Mouse (Mus musculus): ENCODE measurements at regions not wholly inside any gene's neighbourhood (a gene's known extent, or its start where the extent isn't known, plus 50 kb on each side); places are given as distances from the start of the nearest gene placed in this dataset.

DNA sequence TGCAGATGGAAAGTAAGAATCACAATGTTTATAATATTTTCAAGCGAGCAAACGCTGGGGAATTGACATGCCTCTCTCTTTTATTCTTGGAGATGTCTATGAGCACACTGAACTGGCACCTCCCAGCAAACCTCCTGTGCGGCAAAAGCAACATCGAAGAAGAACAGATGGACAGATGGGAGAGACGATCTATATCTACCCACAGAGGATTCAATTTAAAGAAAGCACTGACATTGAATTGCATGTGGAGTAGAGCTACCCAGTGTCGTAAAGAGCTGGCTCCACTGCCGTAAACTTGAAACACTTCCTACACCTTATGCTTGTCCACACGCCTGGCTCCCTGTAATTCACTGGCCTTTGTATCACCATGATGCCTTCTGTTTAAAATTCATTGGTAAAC, 182.0 kb upstream of the Hnrnpa3 start:
- H3K4me2 ChIP-seq (ENCODE audit: low read depth, low read length): no peak overlapping the region
- 0 out of 2 replicates have a peak, but pooled peaks cover 2% of the 10 kb centered on the region for H3K4me1 ChIP-seq (ENCODE audit: insufficient read depth, low read length)
- H3K9ac ChIP-seq (replicated peaks; ENCODE audit: low read length): no peak overlapping the region
- H3K27ac ChIP-seq: no peak overlapping the region
- TF ChIP-seq CTCF (IDR thresholded peaks at IDR 0.05; ENCODE audit: low read depth): no peak
- WGBS: 65% methylated on average over 8 of the region's 8 CpGs
- H3K27me3 ChIP-seq (ENCODE audit: insufficient read depth, low read length): no peaks in the 10 kb centered on the region
- ATAC-seq (no peak), DNase-seq (ENCODE audit: low spot score) (no peak)
- H3K4me3 ChIP-seq (ENCODE audit: low read length): no peak overlapping the region
- H3K9me3 ChIP-seq (ENCODE audit: low read length): no peaks in the 10 kb centered on the region
- no peaks in the 10 kb centered on the region for H3K36me3 ChIP-seq (ENCODE audit: insufficient read depth, low read length)

DNA sequence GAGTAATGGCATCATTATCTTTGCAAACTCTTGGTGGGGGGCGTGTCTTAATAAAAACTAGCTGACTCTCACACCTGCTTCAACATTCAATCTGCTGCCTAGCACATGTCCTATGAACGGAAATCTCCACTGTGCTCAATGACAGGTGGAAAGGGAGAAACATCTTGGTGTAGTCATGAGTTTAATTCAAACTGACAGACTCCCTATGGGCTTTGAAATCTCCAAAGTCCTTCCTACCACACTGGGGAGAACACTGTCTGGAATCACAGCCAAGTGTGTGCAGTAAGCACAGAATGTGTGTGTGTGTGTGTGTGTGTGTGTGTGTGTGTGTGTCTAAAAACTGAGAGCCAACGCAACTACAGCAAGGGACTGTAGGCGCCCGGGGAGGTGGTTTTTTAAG, 179.5 kb upstream of the Hnrnpa3 start:
- peak; percentile 54 for DNase-seq (ENCODE audit: low spot score)
- H3K4me1 ChIP-seq (ENCODE audit: insufficient read depth, low read length): 0 out of 2 replicates have a peak, but pooled peaks cover 2% of the 10 kb centered on the region
- WGBS: 67% methylated on average over 5 of the region's 5 CpGs
- H3K9me3 ChIP-seq (ENCODE audit: low read length): no peaks in the 10 kb centered on the region
- no peak overlapping the region for H3K4me3 ChIP-seq (ENCODE audit: low read length)
- no peaks in the 10 kb centered on the region for H3K27me3 ChIP-seq (ENCODE audit: insufficient read depth, low read length)
- H3K9ac ChIP-seq (replicated peaks; ENCODE audit: low read length): no peak overlapping the region
- H3K36me3 ChIP-seq (ENCODE audit: insufficient read depth, low read length): no peaks in the 10 kb centered on the region
- peak; percentile 29; the same call in 1 of the 2 replicates for ATAC-seq
- no peak for TF ChIP-seq CTCF (IDR thresholded peaks at IDR 0.05; ENCODE audit: low read depth)
- H3K4me2 ChIP-seq (ENCODE audit: low read depth, low read length): no peak overlapping the region
- H3K27ac ChIP-seq: no peak overlapping the region

DNA sequence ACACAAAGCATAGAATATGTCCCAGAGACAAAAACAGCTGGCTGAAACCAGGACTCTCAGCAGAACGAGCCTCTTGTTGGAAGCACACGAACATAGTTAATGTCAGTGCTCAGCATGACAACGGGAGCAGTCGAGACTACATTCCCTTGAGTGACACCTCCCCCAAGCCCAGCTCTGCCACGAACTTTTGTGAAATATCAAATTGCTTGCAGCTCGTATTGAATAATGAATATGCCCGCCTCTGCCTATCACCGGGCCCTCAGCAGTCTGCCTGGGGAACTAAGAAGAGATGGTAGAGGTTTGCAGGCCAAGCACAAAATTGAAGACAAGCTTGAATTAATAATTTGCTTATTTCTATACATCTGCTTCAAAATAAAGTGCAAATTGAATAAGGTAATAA, 177.2 kb upstream of the Hnrnpa3 start:
- H3K4me2 ChIP-seq (ENCODE audit: low read depth, low read length): no peak overlapping the region
- no peaks in the 10 kb centered on the region for H3K27me3 ChIP-seq (ENCODE audit: insufficient read depth, low read length)
- no peaks in the 10 kb centered on the region for H3K9me3 ChIP-seq (ENCODE audit: low read length)
- H3K4me1 ChIP-seq (ENCODE audit: insufficient read depth, low read length): 0 out of 2 replicates have a peak, but pooled peaks cover 2% of the 10 kb centered on the region
- no peak overlapping the region for H3K4me3 ChIP-seq (ENCODE audit: low read length)
- H3K36me3 ChIP-seq (ENCODE audit: insufficient read depth, low read length): no peaks in the 10 kb centered on the region
- TF ChIP-seq CTCF (IDR thresholded peaks at IDR 0.05; ENCODE audit: low read depth): no peak
- no peak overlapping the region for H3K9ac ChIP-seq (replicated peaks; ENCODE audit: low read length)
- no peak overlapping the region for H3K27ac ChIP-seq
- ATAC-seq: no peak
- WGBS: 23% methylated on average over 8 of the region's 8 CpGs
- DNase-seq (ENCODE audit: low spot score): no peak

DNA sequence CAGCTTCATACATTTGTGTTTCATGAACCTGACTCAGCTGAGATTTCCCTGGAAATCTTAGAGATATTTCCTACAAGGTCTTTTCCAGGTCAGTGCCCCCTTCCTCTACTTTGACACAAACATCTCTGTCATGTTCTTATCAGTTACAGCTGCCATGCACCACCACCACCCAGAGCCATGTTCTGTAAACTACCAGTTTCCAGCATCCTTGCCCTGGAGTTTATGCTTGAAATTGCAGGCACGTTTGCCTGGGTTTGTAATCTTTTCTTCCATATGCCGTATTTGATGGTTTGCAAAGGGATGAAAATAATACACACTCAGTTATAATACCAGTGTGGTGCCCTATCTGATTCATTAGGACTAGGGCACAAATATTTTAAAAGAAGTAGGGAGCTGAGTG, 176.6 kb upstream of the Hnrnpa3 start:
- Histone ChIP-seq H3K27ac (no peak overlapping the region), H3K4me1 (ENCODE audit: insufficient read depth, low read length) (0 out of 2 replicates have a peak, but pooled peaks cover 2% of the 10 kb centered on the region), H3K27me3 (ENCODE audit: insufficient read depth, low read length) (no peaks in the 10 kb centered on the region), H3K9ac (replicated peaks; ENCODE audit: low read length) (no peak overlapping the region), H3K36me3 (ENCODE audit: insufficient read depth, low read length) (no peaks in the 10 kb centered on the region), H3K4me3 (ENCODE audit: low read length) (no peak overlapping the region), H3K9me3 (ENCODE audit: low read length) (no peaks in the 10 kb centered on the region), H3K4me2 (ENCODE audit: low read depth, low read length) (no peak overlapping the region)
- no peak for DNase-seq (ENCODE audit: low spot score)
- peak; percentile 38 for TF ChIP-seq CTCF (IDR thresholded peaks at IDR 0.05; ENCODE audit: low read depth)
- WGBS: 56% methylated on average over 2 of the region's 2 CpGs
- no peak for ATAC-seq

DNA sequence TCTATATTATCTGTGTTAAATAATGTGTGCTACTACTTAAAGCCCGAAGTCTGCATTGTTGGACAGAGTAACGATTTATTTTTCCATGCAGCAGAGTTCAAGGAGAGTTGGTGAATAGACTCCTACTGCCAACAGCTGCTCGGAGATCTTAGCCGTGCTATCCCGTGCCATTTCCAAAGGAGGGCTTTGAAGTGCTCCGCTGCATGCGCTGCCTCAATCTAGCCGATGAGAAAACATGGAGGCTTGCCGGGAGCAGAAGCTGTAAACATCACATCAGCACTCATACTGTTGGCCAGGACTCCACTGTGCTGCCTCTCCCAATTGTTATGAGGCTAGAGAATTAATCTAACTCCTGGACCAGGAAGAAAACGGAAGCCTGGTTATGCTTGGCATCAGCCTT, 174.1 kb upstream of the Hnrnpa3 start:
- Histone ChIP-seq H3K36me3 (ENCODE audit: insufficient read depth, low read length) (no peaks in the 10 kb centered on the region), H3K27me3 (ENCODE audit: insufficient read depth, low read length) (no peaks in the 10 kb centered on the region), H3K4me1 (ENCODE audit: insufficient read depth, low read length) (0 out of 2 replicates have a peak, but pooled peaks cover 2% of the 10 kb centered on the region), H3K4me2 (ENCODE audit: low read depth, low read length) (0 out of 2 replicates have a peak overlapping the region, but pooled peaks have one; percentile 10), H3K9me3 (ENCODE audit: low read length) (no peaks in the 10 kb centered on the region), H3K9ac (replicated peaks; ENCODE audit: low read length) (no peak overlapping the region), H3K4me3 (ENCODE audit: low read length) (no peak overlapping the region), H3K27ac (no peak overlapping the region)
- peak; percentile 20 for DNase-seq (ENCODE audit: low spot score)
- WGBS: 43% methylated on average over 10 of the region's 10 CpGs
- ATAC-seq: no peak
- TF ChIP-seq CTCF (IDR thresholded peaks at IDR 0.05; ENCODE audit: low read depth): no peak

DNA sequence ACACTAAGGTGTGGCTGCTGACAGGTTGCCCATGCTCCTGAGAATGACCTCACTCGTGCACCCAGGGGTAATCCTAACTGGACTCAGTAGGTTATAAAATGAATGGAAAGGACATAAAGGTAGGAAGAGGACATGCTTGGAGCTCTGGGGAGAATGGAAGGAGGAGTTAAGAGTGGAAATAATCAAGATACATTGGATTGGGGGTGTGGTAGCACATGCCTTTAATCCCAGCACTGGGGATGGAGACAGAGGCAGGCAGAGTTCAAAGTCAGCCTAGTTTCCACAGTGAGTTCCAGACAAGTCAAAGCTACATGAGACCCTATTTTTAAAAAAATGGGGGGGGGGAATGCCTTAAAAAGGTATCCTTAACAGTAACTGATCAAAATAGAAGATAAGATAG, 167.9 kb upstream of the Hnrnpa3 start:
- Histone ChIP-seq H3K4me2 (ENCODE audit: low read depth, low read length) (no peak overlapping the region), H3K36me3 (ENCODE audit: insufficient read depth, low read length) (no peaks in the 10 kb centered on the region), H3K4me1 (ENCODE audit: insufficient read depth, low read length) (no peaks in the 10 kb centered on the region), H3K9ac (replicated peaks; ENCODE audit: low read length) (no peak overlapping the region), H3K27me3 (ENCODE audit: insufficient read depth, low read length) (no peaks in the 10 kb centered on the region), H3K4me3 (ENCODE audit: low read length) (no peak overlapping the region), H3K9me3 (ENCODE audit: low read length) (no peaks in the 10 kb centered on the region), H3K27ac (no peak overlapping the region)
- 92% methylated on average over 1 of the region's 1 CpGs for WGBS
- no peak for TF ChIP-seq CTCF (IDR thresholded peaks at IDR 0.05; ENCODE audit: low read depth)
- no peak for ATAC-seq
- DNase-seq (ENCODE audit: low spot score): no peak

DNA sequence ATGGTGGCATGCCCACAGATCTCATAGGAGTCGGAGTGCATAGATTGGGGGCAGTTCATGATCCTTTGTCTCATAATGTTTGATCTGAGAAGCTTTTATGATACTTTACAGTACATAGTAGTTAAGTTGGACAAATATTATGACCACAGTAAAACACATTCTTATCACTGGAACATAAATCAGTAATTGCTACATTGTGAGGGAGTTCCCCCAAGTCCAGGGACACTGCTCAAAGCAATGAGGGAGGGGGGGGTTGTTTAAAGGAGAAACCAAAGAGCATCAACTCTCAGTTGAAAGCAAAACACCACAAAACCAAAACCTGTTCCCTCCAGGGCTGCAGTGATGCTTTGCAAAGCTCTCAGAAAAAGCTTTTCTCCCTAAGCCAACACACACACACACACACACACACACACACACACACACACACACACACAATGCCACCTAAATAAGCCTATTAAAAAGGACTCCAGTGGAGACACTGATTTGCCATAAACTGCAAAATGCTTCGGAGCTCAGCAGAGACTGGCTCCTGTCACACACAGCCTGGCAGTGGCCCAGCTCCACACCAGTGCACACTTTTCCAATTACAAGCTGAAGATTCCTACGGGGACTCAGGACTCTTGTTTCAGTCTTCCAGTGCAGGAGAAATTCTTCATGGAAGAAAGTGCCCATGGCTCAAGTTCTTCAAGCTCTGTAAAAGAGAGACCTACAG, 167.1 kb upstream of the Hnrnpa3 start:
- H3K27ac ChIP-seq: no peak overlapping the region
- H3K4me1 ChIP-seq (ENCODE audit: insufficient read depth, low read length): no peaks in the 10 kb centered on the region
- H3K9me3 ChIP-seq (ENCODE audit: low read length): no peaks in the 10 kb centered on the region
- DNase-seq (ENCODE audit: low spot score): peak; percentile 71
- ATAC-seq: peak; percentile 47; the same call in 1 of the 2 replicates
- no peaks in the 10 kb centered on the region for H3K27me3 ChIP-seq (ENCODE audit: insufficient read depth, low read length)
- H3K4me3 ChIP-seq (ENCODE audit: low read length): no peak overlapping the region
- TF ChIP-seq CTCF (IDR thresholded peaks at IDR 0.05; ENCODE audit: low read depth): no peak
- no peaks in the 10 kb centered on the region for H3K36me3 ChIP-seq (ENCODE audit: insufficient read depth, low read length)
- H3K4me2 ChIP-seq (ENCODE audit: low read depth, low read length): no peak overlapping the region
- no peak overlapping the region for H3K9ac ChIP-seq (replicated peaks; ENCODE audit: low read length)
- WGBS: 39% methylated on average over 3 of the region's 3 CpGs

Measured in hindbrain, postnatal 0 days (tissue).